Mouse (Mus musculus): ENCODE results near the gene Syde2.

GRCm38 (mm10) chr3:146039132-146039903 lies 51.6 kb downstream of the Syde2 start:
- TF ChIP-seq CTCF (IDR thresholded peaks at IDR 0.05; ENCODE audit: borderline replicate concordance, control insufficient read depth, extremely low read depth, insufficient read depth, low read length, poor library complexity) (no peak), POLR2A (IDR thresholded peaks at IDR 0.05; ENCODE audit: control insufficient read depth, extremely low read depth, insufficient read depth, low read length, poor library complexity) (no peak)
